Mouse (Mus musculus) heart, adult 2 months (tissue): Measurements from ENCODE around the gene Acnat1. TPM values are rescaled to one million over a fixed set of nuclear protein-coding genes. Genes with fewer than 3 reads are reported as not detected.

Experiments used
- DNase-seq, 2 experiments: peaks; one replicate each; pipeline ENCODE4 v3.0.0; 2021
- H3K27ac ChIP-seq: fragments of 200-600 bp; 2 replicates; pipeline ENCODE4 v1.8.1; 2022
- H3K27me3 ChIP-seq: fragments of 200-500 bp; 2 replicates; pipeline ENCODE4 v1.6.1; 2012; ENCODE audit warnings: mild to moderate bottlenecking, low read length, inconsistent platforms, mixed read lengths; ENCODE audit not compliant: control insufficient read depth, insufficient read depth
- H3K36me3 ChIP-seq: fragments of 200-500 bp; 2 replicates; pipeline ENCODE4 v1.6.1; 2012; ENCODE audit warnings: low read length, inconsistent platforms; ENCODE audit not compliant: control insufficient read depth, insufficient read depth
- H3K4me1 ChIP-seq: fragments of 200-500 bp; 2 replicates; pipeline ENCODE4 v1.6.1; 2011; ENCODE audit warnings: low read length; ENCODE audit not compliant: control insufficient read depth, insufficient read depth
- H3K4me3 ChIP-seq: fragments of 200-600 bp; 2 replicates; pipeline ENCODE4 v1.8.1; 2022
- H3K79me2 ChIP-seq: fragments of 200-500 bp; replicated peaks from 2 replicates; pipeline ENCODE4 v1.6.1; 2012; ENCODE audit warnings: mild to moderate bottlenecking, inconsistent platforms, low read length, moderate library complexity, mixed read lengths; ENCODE audit not compliant: control insufficient read depth, insufficient read depth
- H3K9ac ChIP-seq: fragments of 200-500 bp; 2 replicates; pipeline ENCODE4 v1.6.1; 2012; ENCODE audit warnings: low read depth, mild to moderate bottlenecking, control low read depth, inconsistent platforms, low read length, mixed read lengths
- CTCF ChIP-seq: fragments of 200-600 bp; IDR thresholded peaks from 2 replicates; pipeline ENCODE4 v1.8.1; 2022; ENCODE audit warnings: antibody characterized with exemption, mild to moderate bottlenecking, moderate library complexity
- EP300 ChIP-seq: fragments of 200-500 bp; IDR thresholded peaks from 2 replicates; pipeline ENCODE4 v1.6.1; 2011; ENCODE audit warnings: low read depth, low read length, control low read depth; ENCODE audit not compliant: insufficient read depth
- POLR2A ChIP-seq: fragments of 200-500 bp; IDR thresholded peaks from 2 replicates; pipeline ENCODE4 v1.6.1; 2011; ENCODE audit warnings: mild to moderate bottlenecking, low read depth, low read length, control low read depth; ENCODE audit not compliant: insufficient read depth
- WGBS: fragments of 180-500 bp; shearing (Covaris S2); methylation state at CpG from one replicate; pipeline ENCODE4 v1.1.7; 2018; 5-methylcytosine and 5-hydroxymethylcytosine counted together
- intact Hi-C: fragments of 180-260 bp; cut with DNase I; formaldehyde crosslinking; loops from one replicate; pipeline ENCODE4 v1.15.1; 2025
- long read RNA-seq: library from polyadenylated mRNA; stranded (forward); transcript quantifications from one replicate; pipeline ENCODE4 v2.0.0, GENCODE M21; 2021
- polyA plus RNA-seq: library from polyadenylated mRNA; depleted of rRNA; stranded (reverse); fragments of >200 nt; gene quantifications from 2 replicates; pipeline ENCODE4 v1.2.3, GENCODE M21; 2012; rRNA removed
- total RNA-seq, 2 experiments: library from RNA; stranded (reverse); gene quantifications; 2 replicates each; pipeline ENCODE4 v1.2.3; 2021

Acnat1 gene
- total RNA-seq (not detected), polyA plus RNA-seq (not detected in 2 replicates)
- long read RNA-seq = 0 reads

DNA sequence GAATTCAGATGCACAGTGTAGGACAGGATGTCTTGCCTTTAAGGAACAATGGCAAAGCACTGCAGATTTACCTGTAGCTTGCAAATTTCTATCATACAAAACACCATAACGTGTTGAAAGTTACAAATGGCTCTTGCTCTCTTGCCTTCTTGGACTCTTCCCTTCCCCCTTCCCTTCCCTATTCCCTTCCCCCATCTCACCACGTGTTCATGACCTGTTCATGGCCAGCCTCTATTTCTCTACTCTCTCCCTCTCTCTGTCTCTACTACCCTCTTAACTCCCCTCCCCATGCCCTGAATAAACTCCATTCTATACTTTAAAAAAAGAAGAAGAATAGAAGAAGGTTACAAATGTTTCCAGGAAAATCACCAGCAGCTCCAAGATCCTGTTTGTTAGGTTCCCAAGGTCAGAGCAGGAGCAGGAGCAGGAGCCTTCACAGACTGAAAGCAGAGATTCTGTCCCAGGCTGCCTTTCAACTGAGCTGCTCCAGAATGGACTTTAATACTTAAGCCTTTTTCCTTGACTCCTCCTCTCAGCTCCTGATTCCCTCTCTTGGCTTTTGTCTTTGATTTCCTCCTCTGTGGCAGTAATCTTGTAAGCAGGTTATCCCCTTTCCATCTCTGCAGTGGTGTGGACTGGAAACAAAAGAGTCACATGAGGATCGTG is at the start of gene Acnat1:
Gene Acnat1 (minus strand): TSS at position 478 of the 666 bp plus-strand sequence.
- TF ChIP-seq EP300 (no peak), CTCF (no peak), POLR2A (no peak)
- no peak within 1 kb of the TSS for H3K9ac ChIP-seq
- no peaks in the 10 kb centered on the region for H3K4me1 ChIP-seq
- WGBS = 49% methylated on average over 3 of the region's 3 CpGs
- intact Hi-C loops = no loop called here
- no peaks in the 10 kb centered on the region for H3K27me3 ChIP-seq
- H3K4me3 ChIP-seq = no peak within 1 kb of the TSS
- H3K27ac ChIP-seq = no peak within 1 kb of the TSS
- no peaks in the 10 kb centered on the region for H3K36me3 ChIP-seq
- no peak for DNase-seq
- H3K79me2 ChIP-seq = no peaks in the 10 kb centered on the region

- no peak overlapping the region for H3K27ac ChIP-seq
- no peaks in the 10 kb centered on the region for H3K27me3 ChIP-seq
- WGBS = 35% methylated on average over 9 of the region's 9 CpGs
- no peak overlapping the region for H3K4me3 ChIP-seq
- TF ChIP-seq POLR2A (no peak), CTCF (no peak), EP300 (no peak)
- no peak overlapping the region for H3K9ac ChIP-seq
- no peaks in the 10 kb centered on the region for H3K79me2 ChIP-seq
- intact Hi-C loops = loop anchor here (10.0 kb wide), 1 partner anchor 1248 kb away; the partner anchor contains the start of genes Erp44 and Invs
- peaks cover 3% of the 10 kb centered on the region for H3K4me1 ChIP-seq
- peak; percentile 24 to 32 for DNase-seq
- H3K36me3 ChIP-seq = peaks cover 7% of the 10 kb centered on the region
These were observed 48.9 kb upstream of the Acnat1 start for GRCm38 (mm10) chr4:49522576-49522975.

DNA sequence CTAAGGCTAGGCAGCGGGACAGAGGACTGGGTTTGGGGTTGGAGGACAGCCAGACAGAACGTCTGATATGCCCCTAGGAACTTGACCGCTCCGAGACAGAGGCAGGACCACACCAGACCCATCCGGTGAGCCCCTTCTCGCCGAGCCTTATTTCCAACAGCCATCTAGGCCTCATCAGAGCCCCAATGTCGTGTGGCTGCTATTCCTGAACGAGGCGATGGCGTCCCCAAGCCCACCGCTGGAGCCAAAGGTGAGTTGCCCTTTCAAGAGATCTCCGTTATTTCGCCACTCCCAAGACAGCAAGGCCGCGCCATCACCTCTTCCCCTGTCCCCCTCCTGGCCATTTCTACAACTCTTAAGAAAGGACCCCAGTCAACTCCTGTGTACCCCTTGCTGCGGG is 47.6 kb upstream of the Acnat1 start:
- H3K79me2 ChIP-seq = no peaks in the 10 kb centered on the region
- peaks cover 3% of the 10 kb centered on the region for H3K4me1 ChIP-seq
- no peak for DNase-seq
- H3K27ac ChIP-seq = peak overlapping the region; percentile 69
- peak overlapping the region; percentile 78 for H3K4me3 ChIP-seq
- H3K9ac ChIP-seq = peak overlapping the region; percentile 87
- WGBS = under 1% methylated on average over 17 of the region's 17 CpGs
- TF ChIP-seq EP300 (no peak), POLR2A (no peak), CTCF (no peak)
- H3K36me3 ChIP-seq = peaks cover 7% of the 10 kb centered on the region
- intact Hi-C loops = loop anchor here (1.0 to 10.0 kb wide), 3 partner anchors 45 to 1247 kb away; partner anchors contain the start of genes Erp44 and Invs
- H3K27me3 ChIP-seq = no peaks in the 10 kb centered on the region

DNA sequence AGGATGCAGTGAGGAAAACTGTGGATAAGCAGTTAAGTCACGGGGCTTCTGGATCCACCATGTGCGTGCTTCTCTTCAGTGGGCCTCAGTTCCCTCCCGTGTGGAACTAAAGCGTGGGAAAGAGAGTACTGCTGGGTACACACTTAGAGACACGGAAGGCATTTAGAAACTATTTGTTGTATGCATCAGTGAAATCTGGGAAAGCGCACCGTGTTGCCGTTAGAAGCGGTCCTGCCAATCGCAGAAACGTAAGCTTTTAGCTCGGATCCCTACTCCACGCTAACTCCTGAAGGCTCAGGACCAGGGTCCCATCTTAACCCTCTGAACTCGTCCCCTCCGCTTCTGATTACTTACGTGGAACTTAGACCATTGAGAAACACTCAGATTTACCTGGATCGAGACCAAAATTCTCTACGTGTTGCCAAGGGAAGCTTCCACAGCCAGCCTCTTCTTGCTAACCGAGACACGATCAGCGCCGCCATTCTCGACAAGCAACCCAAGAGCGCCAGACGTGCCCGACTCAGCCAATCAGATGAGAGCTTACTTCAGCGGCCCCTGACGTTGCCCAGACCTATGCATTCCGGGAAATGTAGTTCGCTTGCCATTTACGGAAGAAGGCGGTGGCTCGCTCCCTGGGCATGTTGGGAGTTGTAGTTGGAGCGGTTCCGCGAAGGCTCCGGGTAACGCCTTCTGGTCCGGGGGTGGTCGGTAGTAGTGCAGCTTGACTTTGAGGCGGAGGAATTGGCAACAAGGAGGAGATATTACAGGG is 47.0 kb upstream of the Acnat1 start, which contains the start of the genes Mrpl50 and Zfp189:
Gene Mrpl50 (minus strand): TSS at position 522 of the 769 bp plus-strand sequence.
Gene Zfp189 (plus strand): TSS at position 605 of the 769 bp plus-strand sequence.
- Histone ChIP-seq H3K27me3 (no peaks in the 10 kb centered on the region), H3K9ac (peak within 1 kb of the TSS; percentile 87), H3K4me3 (peak within 1 kb of the TSS; percentile 78), H3K79me2 (no peaks in the 10 kb centered on the region), H3K4me1 (peaks cover 3% of the 10 kb centered on the region), H3K36me3 (peaks cover 7% of the 10 kb centered on the region), H3K27ac (peak within 1 kb of the TSS; percentile 85)
- intact Hi-C loops = loop anchor here (1.0 to 10.0 kb wide), 3 partner anchors 46 to 1246 kb away; partner anchors contain the start of genes Erp44 and Invs
- under 1% methylated on average over 41 of the region's 41 CpGs for WGBS
- DNase-seq = peak; percentile 90 to 95
- TF ChIP-seq POLR2A (peak; percentile 89), CTCF (no peak)

DNA sequence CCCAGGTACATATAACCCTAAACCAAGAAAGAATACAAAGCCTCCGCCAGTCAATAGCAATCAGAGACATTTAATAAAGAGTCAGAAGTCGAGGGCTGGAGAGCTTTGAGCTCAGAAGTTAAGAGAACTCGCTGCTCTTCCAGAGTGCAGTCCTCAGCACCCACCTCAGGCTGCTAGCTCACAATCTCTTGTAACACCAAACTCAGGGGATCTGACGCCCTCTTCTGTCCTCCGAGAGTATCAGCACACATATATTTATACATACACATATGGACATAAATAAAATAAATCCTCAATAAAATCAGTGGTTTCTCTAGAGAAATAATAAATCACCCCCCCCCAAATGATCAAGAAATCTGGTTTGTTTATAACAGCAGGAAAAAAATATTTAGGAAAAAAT is 45.8 kb upstream of the Acnat1 start:
- H3K79me2 ChIP-seq = no peaks in the 10 kb centered on the region
- WGBS = 83% methylated on average over 5 of the region's 5 CpGs
- no peaks in the 10 kb centered on the region for H3K27me3 ChIP-seq
- H3K4me1 ChIP-seq = peaks cover 3% of the 10 kb centered on the region
- no peak overlapping the region for H3K9ac ChIP-seq
- H3K36me3 ChIP-seq = peaks cover 7% of the 10 kb centered on the region
- H3K27ac ChIP-seq = no peak overlapping the region
- no peak for DNase-seq
- no peak overlapping the region for H3K4me3 ChIP-seq
- intact Hi-C loops = no loop called here
- TF ChIP-seq POLR2A = no peak
- TF ChIP-seq CTCF = no peak
- TF ChIP-seq EP300 = no peak

DNA sequence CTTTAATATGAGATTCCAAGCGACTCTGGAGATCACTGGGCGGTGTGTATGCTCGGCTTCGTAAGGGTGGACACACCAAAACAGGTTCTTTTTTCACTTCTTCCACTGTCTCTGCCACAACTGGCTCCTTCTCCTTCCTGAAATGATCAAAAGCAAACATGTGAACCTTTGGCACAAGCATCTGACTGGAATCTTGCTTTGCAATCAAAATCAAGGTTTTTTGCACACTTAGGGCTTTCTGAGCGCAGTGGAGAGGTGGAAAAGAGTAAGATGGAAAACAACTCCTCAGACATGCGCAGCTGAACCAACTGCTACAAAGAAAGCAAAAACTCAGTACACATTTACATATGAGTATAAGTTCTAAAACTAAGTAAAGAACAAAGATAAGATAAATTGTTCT is 40.7 kb upstream of the Acnat1 start:
- no peak overlapping the region for H3K4me3 ChIP-seq
- WGBS = 96% methylated on average over 6 of the region's 6 CpGs
- no peaks in the 10 kb centered on the region for H3K27me3 ChIP-seq
- H3K9ac ChIP-seq = no peak overlapping the region
- no peak overlapping the region for H3K27ac ChIP-seq
- peaks cover 2% of the 10 kb centered on the region for H3K36me3 ChIP-seq
- intact Hi-C loops = no loop called here
- H3K79me2 ChIP-seq = no peaks in the 10 kb centered on the region
- TF ChIP-seq CTCF (no peak), EP300 (no peak), POLR2A (no peak)
- no peaks in the 10 kb centered on the region for H3K4me1 ChIP-seq
- no peak for DNase-seq
